Mouse (Mus musculus) gastrocnemius, adult 8-10 months (tissue): ENCODE measurements around the gene Akap11. TPM values are rescaled to one million over a fixed set of nuclear protein-coding genes. Genes with fewer than 3 reads are reported as not detected.

ENCODE experiments used
- DNase-seq, 2 experiments: peaks; one replicate each; pipeline ENCODE4 v3.0.0; 2022; ENCODE audit warnings: low spot score in 2 of 2
- total RNA-seq, 4 experiments: library from RNA; stranded (reverse); gene quantifications; 2 replicates each; pipeline ENCODE4 v1.2.4; 2022

The Akap11 gene
- total RNA-seq, 4 experiments from 2014 or later: 19.6 to 29.4 (median 23.0) TPM

DNA sequence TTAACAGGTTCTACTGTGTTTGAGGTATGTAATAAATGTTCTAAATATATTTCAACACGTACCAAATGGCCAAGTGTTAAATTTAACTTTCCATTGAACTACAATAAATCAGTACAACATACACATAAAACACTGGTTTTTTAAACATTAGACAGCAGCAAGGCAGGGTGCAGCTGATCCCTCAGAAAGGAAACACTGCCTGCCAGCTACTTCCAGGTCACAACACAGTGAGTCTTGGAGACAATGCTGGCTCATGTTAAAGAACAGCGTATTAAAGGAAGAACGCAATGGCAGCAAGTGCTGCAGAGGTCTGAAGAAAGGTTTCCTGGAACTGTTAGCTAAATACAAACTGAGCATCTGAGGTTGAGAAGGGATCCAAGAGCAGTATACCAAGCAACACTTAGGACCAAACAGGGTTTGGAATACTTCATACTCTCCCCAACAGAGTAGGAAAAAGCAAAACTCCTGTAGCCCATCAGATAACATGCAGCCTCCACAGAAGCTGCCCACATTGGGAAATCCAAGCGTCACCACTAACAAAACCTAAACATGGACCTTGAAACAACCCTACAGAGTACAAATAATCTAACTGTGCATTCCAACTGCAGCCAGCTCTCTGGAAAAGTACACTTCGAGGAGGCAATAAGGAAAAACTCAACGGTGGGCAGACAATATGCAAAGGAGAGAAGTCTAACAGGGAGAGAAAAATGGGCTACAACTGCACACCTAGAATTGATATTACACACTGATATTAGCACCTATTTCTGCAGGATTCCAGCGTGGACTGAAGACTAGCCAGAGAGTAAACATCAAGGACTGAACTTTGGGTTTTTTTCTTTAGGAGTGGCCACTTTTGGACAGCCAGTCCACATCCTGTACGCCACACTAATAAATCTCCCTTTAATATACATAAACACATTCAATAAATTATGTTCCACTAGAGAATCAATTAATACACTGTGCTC, 7.9 kb downstream of the Akap11 start:
- DNase-seq: no peak

- DNase-seq: no peak
These were observed 9.7 kb downstream of the Akap11 start for GRCm38 (mm10) chr14:78526907-78527306.

- DNase-seq: no peak
These were observed 10.1 kb downstream of the Akap11 start for GRCm38 (mm10) chr14:78526475-78526874.

- no peak for DNase-seq
These were observed 10.8 kb downstream of the Akap11 start for GRCm38 (mm10) chr14:78525611-78526457.

- no peak for DNase-seq
These were observed 11.5 kb downstream of the Akap11 start for GRCm38 (mm10) chr14:78525059-78525458.

DNA sequence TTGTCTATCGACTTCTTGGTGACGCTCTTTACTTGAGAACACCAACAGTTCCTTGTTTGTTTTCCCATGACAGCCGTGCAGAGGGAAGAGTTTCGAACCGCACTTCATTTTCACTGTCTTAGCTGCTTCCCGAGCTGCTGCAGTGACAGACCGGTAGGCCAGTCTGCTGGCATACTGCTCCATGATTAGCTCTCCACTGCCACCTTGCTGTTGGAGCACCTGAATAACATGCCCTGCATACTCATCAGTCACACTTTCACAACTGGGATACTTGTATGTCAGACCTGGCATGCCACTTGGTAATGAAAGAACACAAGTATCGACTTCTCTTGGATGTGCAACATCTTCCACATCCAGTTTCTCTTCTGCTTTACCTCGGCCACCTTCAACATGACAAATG, 25.9 kb downstream of the Akap11 start:
- no peak for DNase-seq

DNA sequence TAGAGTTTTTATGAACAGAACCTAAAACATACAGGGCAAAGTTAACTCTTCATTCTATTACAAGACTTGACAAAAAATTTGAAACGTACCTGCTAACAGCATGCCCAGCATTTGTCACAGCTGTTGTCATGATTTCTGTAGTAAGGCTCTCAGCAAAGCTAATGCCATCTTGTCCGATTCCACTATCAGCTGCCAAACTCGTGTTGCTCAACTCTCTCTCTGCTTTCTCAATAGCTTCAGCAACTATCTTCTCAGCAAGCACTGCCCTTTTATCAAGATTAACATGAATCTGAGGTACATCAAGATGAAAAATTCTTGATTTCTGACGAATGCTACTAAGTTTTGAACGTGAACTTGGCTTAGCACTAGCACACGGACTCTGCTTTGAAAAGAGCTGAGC, 26.8 kb downstream of the Akap11 start:
- DNase-seq: no peak

- no peak for DNase-seq
These were observed 36.0 kb downstream of the Akap11 start for GRCm38 (mm10) chr14:78500578-78500977.

- DNase-seq: no peak
These were observed 39.9 kb downstream of the Akap11 start for GRCm38 (mm10) chr14:78496691-78497090.

- DNase-seq: no peak
These were observed 41.4 kb downstream of the Akap11 start for GRCm38 (mm10) chr14:78495241-78495640.

- no peak for DNase-seq
These were observed 44.0 kb downstream of the Akap11 start for GRCm38 (mm10) chr14:78492602-78493001.

- DNase-seq: no peak
These were observed 45.2 kb downstream of the Akap11 start for GRCm38 (mm10) chr14:78491432-78491831.

- DNase-seq: no peak
These were observed 54.0 kb downstream of the Akap11 start for GRCm38 (mm10) chr14:78482385-78483231.

DNA sequence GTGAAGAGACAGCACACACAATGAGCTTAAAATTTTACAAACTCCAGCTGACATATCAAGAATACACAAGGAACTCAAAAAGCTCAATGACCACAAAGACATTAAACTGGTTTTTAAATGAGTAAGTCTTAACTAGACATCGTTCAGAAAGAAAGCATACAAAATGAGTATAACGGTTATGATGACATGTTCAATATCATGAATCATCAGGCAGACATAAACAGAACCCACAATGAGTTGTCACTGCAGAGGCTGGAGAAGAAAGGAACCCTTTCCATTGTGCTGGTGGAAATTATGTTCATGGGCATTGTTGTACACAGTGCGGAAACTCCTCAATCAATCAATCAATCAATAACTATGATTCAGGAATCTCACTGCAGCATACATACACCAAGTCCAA, 62.5 kb downstream of the Akap11 start:
- DNase-seq: no peak

DNA sequence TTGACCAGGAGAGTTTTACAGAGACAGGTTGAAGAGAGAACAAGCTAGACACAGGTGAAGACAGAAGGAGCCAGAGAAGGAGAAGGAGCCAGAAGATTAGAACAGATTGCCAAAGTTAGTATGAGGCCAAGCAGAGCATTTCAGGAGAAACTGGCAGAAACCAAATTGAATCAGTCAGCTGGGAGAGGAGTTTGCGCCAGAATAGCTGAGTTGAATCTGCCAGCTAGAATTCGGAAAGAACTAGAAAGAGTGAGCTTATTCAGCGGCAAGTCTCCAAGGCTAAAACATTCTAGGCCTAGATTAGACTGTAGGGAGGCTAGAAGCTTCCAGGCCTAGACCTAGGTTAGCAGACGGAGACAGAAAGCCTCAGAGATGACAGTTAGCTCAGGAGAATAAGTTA, 65.9 kb downstream of the Akap11 start:
- no peak for DNase-seq

DNA sequence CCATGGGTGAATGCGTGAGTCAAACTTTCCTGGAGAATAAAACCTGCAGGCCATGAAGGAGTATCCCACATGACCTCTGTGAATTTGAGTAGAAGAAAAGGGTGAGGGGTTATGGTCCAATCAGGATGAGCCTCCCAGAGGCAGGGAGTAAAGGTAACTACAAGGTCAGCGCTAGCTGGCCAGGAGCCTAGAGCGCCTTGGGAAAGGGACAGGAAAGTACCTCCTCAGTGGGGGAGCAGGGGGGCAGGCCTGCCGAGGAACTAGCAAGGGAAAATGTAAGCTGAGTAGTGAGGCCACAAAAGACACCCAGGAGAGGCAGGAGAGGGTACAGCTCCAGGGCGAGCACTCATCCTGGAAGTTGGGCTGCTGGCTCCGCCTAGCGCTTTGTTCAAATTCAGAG, 67.6 kb downstream of the Akap11 start:
- no peak for DNase-seq

DNA sequence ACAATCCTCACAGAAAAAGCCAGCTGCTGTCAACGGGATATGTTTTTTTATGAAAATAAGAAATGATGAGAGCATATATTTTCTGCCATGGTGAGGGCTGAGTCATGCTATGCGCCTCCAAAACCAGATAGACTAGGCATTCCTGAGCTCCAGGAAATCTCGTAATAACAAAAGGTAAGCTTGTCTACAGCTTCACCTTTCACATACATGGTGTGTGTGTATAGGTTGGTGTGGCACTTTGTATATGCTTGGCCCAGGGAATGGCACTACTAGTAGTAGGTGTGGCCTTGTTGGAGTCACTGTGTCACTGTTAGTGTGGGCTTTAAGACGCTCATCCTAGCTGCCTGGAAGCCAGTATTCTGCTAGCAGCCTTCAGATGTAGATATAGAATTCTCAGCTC, 68.6 kb downstream of the Akap11 start:
- no peak for DNase-seq

DNA sequence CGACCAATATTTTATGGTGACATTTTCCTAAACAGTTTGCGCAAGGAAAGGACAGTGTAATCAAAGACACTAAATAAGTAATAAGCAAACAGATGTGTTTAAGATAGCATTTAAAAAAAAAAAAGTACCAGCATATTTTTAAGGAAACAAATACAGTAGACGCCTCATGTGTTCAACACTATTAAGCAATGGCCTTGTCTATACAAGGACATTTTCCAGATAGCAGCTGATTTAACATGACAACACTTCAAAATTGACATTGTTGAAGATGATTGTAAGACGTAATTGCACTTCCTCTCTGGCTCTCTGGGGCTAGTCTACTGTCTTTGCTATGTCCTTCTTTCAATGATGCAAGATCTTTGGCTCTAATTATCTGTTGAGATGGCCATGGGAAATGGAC, 72.3 kb downstream of the Akap11 start:
- DNase-seq: no peak

DNA sequence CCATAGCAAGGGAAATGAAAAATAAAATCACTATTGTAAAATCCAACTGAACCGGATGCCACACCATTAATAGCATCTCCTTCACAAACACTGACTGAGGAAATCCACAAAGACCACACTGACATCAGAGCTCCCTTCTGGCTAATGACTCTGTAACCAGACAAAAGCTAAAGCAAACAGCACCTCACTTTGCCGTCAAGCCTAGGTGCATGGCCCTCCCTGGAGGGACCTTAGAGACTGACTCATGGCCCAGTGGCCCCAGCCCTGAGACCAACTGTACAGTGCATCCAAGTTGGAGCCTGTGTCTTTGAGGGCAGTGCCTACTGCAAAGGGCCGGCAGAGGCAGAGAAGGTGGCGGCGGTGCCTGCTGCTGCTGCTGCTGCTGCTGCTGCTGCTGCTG, 77.5 kb downstream of the Akap11 start:
- no peak for DNase-seq

- DNase-seq: no peak
These were observed 77.9 kb downstream of the Akap11 start for GRCm38 (mm10) chr14:78458705-78459104.

- no peak for DNase-seq
These were observed 81.6 kb downstream of the Akap11 start for GRCm38 (mm10) chr14:78454970-78455369.
